Mouse (Mus musculus) spleen, adult 2 months (tissue): ENCODE results near the gene Hist1h3f.
"Not testable (repeated sequence)": the region's sequence is repeated elsewhere in the genome, so short reads cannot be mapped to it uniquely, and the experiment has no call there.

Experiments used
- CTCF ChIP-seq: fragments of 200-500 bp; IDR thresholded peaks from 2 replicates; pipeline ENCODE4 v1.5.1; 2011; ENCODE audit warnings: mild to moderate bottlenecking, inconsistent platforms; ENCODE audit not compliant: insufficient read depth, insufficient read length, insufficient replicate concordance; ENCODE audit errors: extremely low read depth
- POLR2A ChIP-seq: fragments of 200-500 bp; IDR thresholded peaks from 2 replicates; pipeline ENCODE4 v1.6.1; 2011; ENCODE audit warnings: low read depth, low read length, inconsistent platforms

- TF ChIP-seq CTCF: not testable (repeated sequence)
- peak; percentile 72 for TF ChIP-seq POLR2A
Measured at GRCm38 (mm10) chr13:23542999-23543607, 749 bp upstream of the Hist1h3f start, which contains the start of gene Hist1h2bh.
